Mouse (Mus musculus): ENCODE measurements around the gene Cd24a.

Cd24a gene

DNA sequence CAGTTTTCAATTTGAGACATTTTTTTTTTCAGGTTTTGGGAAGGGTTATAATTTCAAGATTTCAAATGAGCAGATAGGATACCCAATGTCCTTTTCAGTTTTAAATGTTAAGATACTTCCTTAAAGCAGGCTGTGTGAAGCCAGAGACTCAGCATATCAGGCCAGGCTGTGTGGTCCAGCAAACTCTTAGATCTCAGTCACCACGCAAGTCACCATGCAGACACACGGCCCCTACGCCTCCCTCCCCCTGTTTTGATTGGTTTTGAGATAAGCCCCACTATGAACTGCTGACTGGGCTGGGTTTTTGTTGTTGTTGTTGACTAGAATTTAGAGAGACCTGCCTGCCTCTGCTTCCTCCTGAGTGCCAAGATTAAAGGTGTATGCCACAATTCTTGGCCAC lies 3.2 kb downstream of the Cd24a start:
- 81% methylated on average over 3 of the region's 3 CpGs for WGBS

DNA sequence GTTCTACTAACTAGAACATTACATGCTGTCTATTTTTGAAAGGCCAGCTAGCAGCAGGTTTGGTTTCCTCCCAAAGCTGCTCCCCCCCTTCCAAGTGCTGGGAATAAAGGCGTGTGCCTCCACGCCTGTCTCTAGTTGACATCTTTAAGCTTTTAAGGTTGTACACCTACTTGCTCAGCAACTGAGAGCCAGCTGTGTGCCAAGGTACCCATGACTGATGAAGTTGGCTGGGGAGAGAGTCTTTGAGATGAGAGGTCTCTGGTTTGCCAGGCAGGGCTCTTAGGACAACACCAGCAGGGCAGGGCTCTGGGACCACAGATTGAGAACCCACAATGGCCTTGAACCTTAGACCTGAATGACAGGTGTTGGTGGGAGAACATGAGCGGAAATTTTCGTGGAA lies 6.5 kb downstream of the Cd24a start:
- WGBS, result 85% methylated on average over 4 of the region's 4 CpGs

DNA sequence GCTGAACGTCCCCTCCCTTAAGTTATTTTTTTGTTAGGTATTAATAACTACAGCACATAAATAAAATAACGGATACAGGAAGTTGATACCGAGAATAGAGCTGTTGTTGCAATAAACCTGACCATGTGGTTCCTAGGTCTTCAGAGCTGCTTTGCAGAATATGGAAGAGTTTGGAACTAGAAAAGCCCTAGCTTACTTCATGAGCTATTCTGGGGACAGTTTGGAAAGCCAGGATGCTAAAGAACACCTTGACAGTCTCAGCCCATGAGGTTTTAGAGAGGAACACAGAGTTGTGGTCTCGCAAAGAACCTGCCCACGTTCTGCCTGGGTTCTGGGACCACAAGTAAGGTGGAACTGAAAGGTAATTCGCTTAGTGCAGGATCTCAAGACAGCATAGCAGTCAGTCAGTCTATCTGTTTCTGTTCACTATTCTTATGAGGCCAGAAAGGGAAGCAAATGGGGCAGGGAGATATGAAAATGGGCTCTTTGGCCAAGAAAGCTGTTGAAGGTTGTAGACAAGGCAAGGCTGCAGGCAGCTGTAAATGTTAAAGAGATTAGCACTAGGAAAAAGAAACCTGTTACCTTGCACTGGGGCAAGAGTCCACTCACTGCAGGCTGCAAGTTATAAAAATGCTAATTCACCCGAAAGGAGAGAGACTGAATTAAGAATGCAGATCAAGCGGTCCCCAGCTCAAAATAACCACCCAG lies 10.5 kb downstream of the Cd24a start:
- WGBS, result 80% methylated on average over 8 of the region's 8 CpGs

DNA sequence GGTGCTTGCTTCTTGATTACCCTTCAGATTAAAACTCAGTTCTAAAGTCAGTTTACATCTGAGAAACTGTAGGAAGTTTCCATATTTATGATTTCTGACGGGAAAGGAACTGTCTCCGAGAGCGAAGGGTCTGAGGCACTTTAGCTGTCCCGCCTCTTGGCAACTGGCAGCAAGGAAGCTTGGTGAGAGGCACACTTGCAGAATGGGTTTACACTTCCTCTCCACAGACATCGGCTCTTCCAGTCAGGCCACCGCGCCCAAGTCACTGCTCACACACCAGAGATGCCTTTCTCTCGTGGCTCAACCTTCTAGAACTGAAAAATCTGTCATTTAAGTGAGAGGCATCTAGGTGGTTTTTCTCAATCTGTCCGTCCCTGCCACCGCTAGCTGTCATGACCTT lies 13.4 kb downstream of the Cd24a start:
- 79% methylated on average over 10 of the region's 10 CpGs for WGBS

DNA sequence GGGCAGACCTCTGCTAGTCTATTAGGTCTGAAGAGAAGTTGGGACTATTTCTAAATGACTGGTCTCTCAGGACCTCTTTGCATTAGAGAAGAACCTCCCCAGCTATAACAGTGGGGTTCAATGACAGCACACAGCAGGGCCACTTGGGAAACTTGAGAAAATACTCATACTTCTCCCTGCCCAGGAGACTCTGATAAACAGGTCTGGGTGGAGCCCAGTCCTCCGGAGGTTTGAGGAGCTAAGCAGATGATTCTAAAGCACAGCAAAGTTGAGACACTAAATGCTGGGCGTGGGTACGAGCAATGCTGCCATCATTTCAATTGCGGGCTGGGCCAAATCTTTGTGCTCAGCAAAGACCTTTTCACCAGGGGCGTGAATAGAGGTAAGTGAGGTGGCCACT lies 15.1 kb downstream of the Cd24a start:
- WGBS, result 93% methylated on average over 5 of the region's 5 CpGs

DNA sequence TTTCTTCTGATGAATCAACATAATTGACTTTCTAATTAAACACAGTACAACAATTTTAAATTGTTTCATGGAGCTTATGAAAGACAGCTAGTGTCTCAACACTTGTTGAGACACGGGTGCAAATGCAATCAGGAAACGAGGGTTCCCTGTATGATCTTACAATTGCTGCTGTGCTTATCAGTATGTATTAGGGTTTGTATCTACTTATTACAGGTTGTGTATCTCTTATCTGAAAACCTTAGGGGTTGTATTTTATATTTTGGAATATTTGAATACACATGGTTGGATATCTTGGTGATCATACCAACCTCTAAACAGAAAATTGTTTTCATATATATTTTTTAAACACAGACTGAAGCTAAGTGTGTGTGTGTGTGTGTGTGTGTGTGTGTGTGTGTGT lies 16.1 kb downstream of the Cd24a start:
- 84% methylated on average over 2 of the region's 2 CpGs for WGBS

DNA sequence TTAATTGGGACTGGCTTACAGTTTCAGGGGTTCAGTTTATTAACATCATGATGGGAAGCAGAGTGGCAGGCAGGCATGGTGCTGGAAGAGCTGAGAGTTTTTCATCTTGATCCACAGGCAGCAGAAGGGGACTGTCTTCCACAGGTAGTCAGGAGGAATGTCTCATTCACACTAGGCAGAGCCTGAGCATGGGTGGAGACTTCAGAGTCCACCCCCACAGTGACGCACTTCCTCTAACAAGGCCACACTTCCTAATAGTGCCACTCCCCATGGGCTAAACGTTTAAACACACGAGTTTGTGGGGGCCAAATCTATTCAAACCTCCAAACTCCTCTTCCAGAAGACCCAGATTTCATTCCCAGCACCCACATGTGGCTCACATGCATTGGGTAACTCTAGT lies 16.8 kb downstream of the Cd24a start:
- 81% methylated on average over 3 of the region's 3 CpGs for WGBS

DNA sequence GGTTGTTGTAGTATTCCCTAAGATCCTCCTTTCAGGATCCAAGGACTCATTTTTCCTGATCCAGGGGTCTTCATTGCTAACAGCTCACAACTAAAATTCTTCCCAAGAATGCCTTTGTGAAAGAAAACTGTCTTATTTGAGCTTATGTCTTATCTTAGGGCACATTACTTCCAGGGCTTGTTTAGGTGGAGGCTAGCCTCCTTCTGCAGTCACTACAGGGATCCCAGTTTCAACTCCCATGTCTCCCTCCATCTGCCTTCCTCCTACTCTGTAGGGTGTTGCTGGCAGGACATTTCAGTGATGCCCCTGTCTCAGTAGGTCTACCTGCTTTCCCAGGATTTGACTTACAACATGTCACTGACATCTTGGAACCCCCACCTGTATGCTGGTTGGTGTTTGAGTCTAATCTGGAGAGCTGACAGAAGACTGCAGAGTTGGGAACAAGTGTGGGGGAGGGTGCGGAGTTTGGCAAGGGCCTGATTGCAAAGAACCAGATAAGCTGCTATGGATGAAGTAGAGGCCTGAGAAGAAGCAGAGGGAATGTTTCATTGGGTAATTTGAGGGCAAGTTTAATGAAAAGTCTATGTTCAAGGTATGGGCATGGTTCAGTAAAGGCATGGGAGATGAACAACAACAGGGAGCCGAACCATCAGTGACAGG lies 20.1 kb downstream of the Cd24a start:
- WGBS, result 76% methylated on average over 2 of the region's 2 CpGs

DNA sequence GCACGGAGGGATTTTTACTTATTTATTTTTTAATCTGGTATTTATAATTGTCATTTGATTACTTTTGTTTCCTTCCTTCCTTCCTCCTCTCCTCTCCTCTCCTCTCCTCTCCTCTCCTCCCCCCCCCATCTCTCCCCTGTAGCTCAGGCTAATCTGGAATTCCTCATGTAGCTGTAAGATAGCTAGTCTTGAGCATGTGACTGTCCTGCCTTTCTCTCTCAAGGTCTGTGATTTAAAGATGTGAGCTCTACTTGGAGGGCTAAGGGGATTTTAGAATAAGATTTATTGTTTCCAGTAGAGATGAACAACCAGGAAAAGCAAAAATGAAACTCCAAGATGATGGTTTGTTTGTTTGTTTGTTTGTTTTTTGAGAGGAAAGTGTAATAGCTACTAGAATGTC lies 23.0 kb downstream of the Cd24a start:
- 77% methylated on average over 1 of the region's 1 CpGs for WGBS

DNA sequence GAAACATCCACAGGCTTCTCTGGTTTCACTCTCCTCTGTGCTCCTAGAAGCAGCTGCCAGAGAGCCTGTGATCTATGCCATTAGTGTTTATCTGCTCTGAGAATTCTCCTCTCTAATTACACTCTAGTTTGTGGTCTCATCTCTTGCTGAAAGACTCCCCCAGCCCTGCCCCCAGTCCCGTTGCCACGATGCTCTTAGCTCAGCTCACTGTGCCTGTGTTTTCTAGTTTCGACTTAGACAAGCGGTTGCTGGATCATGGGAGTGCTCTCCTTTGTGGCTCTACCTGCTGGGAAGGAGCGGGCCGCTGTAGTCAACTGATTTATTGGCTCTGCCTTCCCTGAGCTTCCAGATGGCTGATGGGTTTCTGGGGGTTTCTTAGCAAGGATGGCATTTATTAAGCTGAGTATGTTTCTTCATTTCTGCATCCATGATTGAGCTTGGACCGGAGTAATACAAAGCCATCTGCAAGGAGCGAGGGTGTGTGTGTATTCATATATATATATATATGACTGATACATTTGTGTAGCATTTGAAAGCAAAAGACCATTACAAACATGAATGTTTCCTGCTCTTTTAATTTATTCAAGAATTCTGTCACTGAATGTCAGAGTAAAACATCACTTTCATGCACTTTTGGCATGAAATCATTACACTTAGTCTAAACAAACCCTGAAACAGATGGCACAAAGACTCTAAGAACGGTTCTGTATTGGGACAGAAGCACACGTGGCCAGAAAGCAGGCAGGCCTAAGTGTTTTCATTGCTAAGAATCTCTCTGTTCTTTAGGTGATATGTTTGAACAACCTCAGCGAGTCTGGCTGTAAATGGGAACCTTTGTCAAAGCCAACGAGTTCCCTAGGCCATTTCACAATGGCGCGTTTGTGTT lies 23.7 kb downstream of the Cd24a start:
- 45% methylated on average over 14 of the region's 14 CpGs for WGBS

DNA sequence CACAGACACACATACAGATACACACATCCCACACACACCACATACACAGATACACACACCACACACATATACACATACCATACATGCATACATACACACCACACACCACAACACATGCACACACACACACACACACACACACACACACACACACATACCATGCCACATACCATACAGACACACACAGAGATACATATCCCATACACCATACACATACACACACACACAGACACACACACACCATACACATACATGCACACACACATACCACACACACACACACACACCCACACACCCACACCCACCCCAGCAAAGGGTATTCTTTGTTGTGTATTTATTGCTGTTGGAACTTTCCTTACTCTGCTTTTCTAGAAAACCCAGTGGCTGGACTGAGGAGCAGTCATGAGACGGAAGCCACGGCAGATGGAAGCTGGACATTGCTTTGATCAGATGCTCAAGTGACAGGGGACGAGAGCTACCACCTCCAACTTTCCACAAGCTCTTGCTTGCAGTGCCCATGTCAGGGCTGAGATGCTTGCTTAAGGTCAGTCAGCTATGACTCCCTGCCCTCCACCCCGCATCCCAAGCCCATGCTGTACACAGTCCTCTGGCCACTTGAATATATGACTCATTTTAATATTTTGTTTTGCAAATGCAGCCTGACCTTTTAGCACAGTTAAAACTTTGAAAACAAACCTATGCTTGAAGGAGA lies 26.0 kb downstream of the Cd24a start:
- 94% methylated on average over 4 of the region's 4 CpGs for WGBS

DNA sequence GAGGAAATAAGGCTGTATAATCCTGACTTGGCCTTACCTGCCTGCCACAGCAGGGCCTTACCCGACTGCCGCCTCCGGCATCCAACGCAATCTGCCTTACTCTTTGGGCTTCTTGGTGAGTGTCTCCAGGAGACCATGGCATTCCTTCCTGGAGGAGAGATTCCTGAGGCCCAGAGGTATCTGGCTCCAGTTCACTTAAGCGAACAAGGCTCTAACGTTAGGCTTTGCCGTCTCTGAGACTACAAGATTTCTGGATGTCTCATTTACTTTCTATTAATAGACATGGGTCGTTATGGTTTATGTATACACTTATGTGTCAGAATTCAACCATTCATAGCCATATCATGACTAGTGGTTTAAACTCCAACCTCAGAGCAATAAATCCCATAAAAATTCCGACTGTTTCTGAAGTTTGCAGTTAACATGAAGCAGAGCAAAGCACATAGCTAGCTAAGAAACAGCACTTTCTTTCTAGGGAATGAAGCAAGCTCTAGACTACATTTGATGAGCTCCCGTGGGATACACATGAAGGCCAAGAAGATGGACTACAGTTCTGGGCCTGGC lies 26.7 kb downstream of the Cd24a start:
- WGBS, result 86% methylated on average over 10 of the region's 10 CpGs

DNA sequence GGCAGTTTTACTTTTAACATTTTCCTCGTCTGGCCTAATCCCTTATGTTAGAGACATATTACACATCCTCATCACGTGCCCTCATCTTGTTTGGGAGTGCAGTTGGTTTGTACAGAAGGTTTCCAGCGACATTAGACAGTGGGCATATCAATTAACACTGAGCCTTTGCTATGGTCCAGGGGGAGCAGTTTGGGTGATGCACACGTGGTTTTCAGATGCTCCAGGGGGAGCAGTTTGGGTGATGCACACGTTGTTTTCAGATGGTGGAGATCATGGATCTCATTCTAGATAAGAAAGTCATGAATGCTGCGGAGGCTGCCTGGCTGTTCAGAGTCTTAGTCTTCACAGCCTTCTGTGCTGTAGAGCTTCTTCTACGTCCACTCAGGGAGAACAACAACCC lies 27.8 kb downstream of the Cd24a start:
- WGBS, result 91% methylated on average over 7 of the region's 7 CpGs

DNA sequence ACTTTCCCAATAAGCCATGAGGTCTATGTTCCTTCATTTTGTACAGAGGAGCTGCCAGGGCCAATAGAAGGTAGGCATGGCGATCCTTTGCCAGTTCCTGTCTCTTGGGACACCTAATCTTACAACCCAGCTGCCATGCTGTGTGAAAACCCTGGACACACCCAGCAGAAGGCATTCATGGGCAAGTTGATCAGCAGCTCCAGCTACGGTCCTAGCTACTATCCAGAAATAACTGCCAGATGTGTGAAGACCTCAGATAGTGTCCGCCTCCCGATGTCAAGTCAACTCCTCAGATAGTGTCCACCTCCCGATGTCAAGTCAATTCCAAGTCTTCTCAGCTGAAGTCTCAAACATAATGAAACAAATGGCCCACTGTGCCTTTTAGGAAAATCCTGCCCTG lies 31.4 kb downstream of the Cd24a start:
- WGBS, result 91% methylated on average over 5 of the region's 5 CpGs

DNA sequence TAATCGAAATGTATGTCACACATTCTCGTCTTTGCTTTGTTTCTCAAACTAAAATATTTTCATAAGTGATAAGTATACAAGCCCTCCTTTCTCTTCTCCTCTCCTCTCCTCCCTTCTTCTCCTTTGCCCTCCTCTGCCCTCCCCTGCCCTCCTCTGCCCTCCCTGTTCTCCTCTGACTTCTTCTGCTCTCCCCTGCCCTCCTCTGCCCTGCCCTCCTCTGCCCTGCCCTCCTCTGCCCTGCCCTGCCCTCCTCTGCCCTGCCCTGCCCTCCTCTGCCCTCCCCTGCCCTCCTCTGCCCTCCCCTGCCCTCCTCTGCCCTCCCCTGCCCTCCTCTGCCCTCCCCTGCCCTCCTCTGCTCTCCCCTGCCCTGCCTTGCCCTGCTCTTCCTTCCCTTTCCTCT lies 31.9 kb downstream of the Cd24a start:
- 88% methylated on average over 2 of the region's 2 CpGs for WGBS

DNA sequence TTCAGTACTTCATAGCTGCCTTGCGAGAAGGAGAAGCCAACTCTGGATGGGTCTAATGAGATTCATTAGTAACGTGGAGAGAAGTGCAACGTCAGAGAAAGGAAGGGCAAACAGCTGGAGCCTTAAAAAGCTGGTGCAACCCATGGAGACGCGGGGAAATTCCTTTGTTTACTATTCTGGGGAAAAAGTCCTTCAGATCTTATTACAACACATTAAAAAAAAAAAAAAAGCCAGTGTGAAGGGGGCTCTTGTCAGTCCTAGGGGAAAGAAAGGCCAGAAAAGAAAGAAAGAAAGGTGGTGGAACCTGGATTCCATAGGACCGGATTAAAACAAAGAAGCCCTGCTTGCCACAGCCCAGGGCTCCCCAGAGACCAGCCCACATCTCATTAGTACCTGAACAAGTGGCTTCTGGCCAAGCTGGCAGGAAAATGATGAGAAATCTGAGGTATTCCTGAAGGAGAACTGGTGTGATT lies 41.0 kb downstream of the Cd24a start:
- WGBS, result 50% methylated on average over 6 of the region's 6 CpGs

DNA sequence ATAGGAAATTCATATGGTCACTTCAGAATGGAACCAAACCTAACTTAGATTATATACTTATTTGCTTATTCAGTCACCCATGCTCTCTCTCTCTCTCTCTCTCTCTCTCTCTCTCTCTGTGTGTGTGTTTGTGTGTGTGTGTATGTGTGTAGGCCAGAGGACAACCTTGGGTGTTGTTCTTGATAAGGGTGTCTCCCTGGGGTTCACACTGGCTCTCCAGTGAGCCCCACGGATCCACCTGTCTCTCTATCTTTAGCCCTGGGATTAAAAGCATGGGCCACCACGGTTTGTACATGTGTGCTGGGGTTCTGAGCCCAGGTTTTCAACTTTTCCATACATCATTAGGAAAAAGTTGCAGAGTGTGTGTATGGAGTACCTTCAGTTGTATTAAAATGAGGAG lies 41.9 kb downstream of the Cd24a start:
- WGBS, result 77% methylated on average over 2 of the region's 2 CpGs

DNA sequence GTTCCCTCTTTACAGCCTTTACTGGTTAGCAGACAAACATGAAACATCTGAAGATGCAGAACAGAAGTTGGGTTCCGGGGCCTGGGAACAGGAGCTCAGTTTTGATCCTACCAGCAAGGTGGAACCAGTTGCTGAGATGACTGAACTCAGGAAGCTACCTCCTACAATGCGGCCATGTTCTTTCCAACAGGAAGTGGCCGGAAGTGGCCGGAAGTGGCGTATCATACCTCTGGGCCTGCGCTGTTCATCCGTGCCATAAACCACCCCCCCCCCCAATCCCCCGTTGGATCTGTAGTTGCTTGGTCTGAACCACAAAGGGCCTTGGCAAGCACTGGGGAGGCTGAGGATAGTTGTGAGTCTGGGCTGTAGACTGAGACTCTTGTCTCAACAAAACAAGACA lies 45.4 kb downstream of the Cd24a start:
- WGBS, result 91% methylated on average over 8 of the region's 8 CpGs

DNA sequence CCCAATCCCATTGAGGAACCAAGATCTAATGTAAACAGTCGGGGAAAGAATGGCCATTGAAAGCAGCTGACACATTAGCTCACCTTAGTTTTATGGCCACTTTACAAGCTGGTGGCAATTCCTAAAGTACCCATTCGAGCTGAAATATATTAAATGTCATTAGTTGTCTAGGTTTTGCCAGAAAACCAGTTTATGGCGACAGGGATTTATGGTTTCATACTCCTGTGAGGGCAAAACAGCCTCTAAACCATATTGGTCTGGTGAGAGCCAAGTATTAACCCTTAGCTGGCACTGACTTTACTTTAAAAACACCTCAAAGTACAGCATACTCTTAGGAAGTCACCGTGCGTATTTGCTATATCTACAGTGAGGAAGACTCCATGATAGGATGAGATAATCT lies 46.3 kb downstream of the Cd24a start:
- 90% methylated on average over 5 of the region's 5 CpGs for WGBS

DNA sequence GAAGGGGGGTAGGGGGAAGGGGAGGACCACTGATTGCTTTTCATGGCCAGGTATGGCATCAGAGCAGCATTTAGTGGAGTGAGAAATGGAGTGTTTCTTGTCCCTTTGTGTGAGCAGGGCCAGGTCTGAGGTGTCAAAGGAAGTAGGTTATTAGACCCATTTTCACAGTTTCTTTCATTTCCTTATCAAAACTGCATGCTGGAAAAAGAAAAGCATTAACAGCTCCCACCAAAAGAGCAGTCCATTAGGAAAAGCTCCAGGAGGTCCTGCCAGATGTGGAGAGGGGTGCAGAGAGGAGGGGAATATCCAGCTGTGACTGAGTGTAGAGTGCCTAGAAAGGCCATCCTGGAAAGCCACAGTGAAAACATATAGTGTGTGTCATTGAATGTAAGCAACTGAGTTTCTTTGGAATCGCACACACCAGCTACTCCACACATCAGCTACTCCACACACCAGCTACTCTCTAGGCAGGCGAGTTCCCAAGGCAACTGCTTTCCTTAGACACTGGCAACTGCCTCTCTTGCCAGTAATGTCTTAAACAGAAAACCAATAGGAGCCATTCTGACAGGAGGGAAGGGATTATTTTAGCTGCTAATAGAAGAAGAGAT lies 46.8 kb downstream of the Cd24a start:
- WGBS, result 37% methylated on average over 2 of the region's 2 CpGs

DNA sequence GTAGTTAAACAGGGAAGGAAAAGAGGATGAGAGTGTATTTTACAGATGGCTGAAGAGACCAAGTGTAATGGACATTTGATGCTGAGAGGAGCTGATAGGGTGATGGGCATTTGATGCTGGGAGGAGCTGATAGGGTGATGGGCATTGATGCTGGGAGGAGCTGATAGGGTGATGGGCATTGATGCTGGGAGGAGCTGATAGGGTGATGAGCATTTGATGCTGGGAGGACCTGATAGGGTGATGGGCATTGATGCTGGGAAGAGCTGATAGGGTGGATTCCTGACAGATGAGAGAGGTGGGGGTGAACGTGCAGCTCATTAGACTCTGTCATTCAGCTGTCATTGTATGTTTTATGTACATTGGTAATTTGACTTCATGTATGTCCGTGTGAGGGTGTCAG lies 47.5 kb downstream of the Cd24a start:
- 62% methylated on average over 2 of the region's 2 CpGs for WGBS

Data from cerebral cortex, adult 2 months (tissue).